Mouse (Mus musculus) intestine, embryonic 14.5 days (tissue): ENCODE results near the gene Aldh1b1. TPM values are rescaled to one million over a fixed set of nuclear protein-coding genes. Genes with fewer than 3 reads are reported as not detected.

ENCODE experiments used
- ATAC-seq: fragments of 200-750 bp; cut with Nextera tagmentation; replicated peaks from 2 replicates; pipeline ENCODE4 v1.8.0; 2017; ENCODE audit warnings: low read depth, moderate number of reproducible peaks, moderate TSS enrichment, moderate library complexity; ENCODE audit not compliant: low FRiP score, low TSS enrichment
- DNase-seq: peaks from one replicate; pipeline ENCODE4 v3.0.0-alpha.2; 2018; ENCODE audit warnings: low spot score
- H3K27ac ChIP-seq: fragments of 300-500 bp; sonication (generic); 2 replicates; pipeline ENCODE4 v1.5.1; 2014; ENCODE audit warnings: low read depth, mild to moderate bottlenecking, control low read depth
- H3K27me3 ChIP-seq: fragments of 300-500 bp; sonication (generic); replicated peaks from 2 replicates; pipeline ENCODE4 v1.6.1; 2014; ENCODE audit warnings: low read length, control low read depth; ENCODE audit not compliant: control insufficient read depth, insufficient read depth
- H3K36me3 ChIP-seq: fragments of 300-500 bp; sonication (generic); 2 replicates; pipeline ENCODE4 v1.6.1; 2014; ENCODE audit warnings: low read length, control low read depth; ENCODE audit not compliant: control insufficient read depth, insufficient read depth
- H3K4me1 ChIP-seq: fragments of 300-500 bp; sonication (generic); replicated peaks from 2 replicates; pipeline ENCODE4 v1.6.1; 2014; ENCODE audit warnings: low read length, control low read depth, mixed read lengths; ENCODE audit not compliant: control insufficient read depth, insufficient read depth
- H3K4me2 ChIP-seq: fragments of 300-500 bp; sonication (generic); 2 replicates; pipeline ENCODE4 v1.6.1; 2014; ENCODE audit warnings: low read length
- H3K4me3 ChIP-seq: fragments of 300-500 bp; sonication (generic); 2 replicates; pipeline ENCODE4 v1.5.1; 2014; ENCODE audit warnings: low read depth, low read length, control low read depth, mixed read lengths
- H3K9ac ChIP-seq: fragments of 300-500 bp; sonication (generic); 2 replicates; pipeline ENCODE4 v1.6.1; 2014; ENCODE audit warnings: mild to moderate bottlenecking, low read length
- H3K9me3 ChIP-seq: fragments of 300-500 bp; sonication (generic); 2 replicates; pipeline ENCODE4 v1.6.1; 2016; ENCODE audit warnings: low read length, control low read depth; ENCODE audit not compliant: control insufficient read depth
- WGBS: fragments of 180-500 bp; shearing (Covaris S2); extraction: QIAGEN DNeasy Blood & Tissue Kit; methylation state at CpG from one replicate; pipeline ENCODE4 v1.1.7; 2014; 5-methylcytosine and 5-hydroxymethylcytosine counted together
- polyA plus RNA-seq: library from polyadenylated mRNA; unstranded; fragments of >200 nt; fragmentation: Nextera tagmentation; extraction: Ambion mirVana; gene quantifications from 2 replicates; pipeline ENCODE4 v1.2.1, GENCODE M21; 2014

Aldh1b1 gene
- polyA plus RNA-seq, 1 experiment from 2014 or later: 115 TPM

DNA sequence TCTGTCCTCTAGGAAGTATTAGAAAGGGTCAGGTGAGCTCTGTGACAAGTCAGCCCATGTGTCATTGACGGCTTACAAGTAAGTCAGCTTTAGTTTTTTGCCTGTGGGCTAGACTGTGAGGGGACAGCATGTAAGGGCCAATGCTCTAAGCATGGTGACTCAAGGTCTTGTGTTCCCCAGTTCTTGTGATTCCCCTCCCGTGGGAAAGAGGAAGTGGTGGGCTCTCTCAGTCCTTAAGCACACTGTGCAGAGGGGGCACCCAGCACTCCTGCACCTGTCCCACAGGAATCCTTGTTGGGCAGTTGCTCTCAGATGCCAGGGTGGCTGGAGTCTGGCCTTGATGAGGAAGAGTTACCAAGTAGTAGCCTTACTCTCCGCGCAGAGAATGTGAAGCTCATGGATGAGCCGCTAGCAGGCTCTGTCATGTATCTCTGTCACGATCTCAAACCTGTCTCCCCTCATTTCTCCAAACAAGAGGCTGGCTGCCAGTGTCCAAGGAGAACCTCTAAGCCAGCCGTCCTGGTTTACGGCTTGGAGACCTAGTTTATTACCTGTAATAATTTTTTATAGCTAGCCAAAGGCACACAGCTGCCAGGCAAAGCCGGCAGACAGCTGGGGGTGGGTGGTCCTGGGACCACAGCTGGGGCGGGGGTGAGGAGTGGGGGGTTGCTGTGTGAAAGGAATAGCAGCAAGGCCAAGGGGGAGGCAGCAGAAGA lies 49.4 kb downstream of the Aldh1b1 start, which contains the start of gene Stra6l:
Gene Stra6l (plus strand): TSS at position 556 of the 716 bp plus-strand sequence.
- WGBS: 27% methylated on average over 10 of the region's 10 CpGs
- Histone ChIP-seq H3K4me2 (peak within 1 kb of the TSS; percentile 30), H3K4me1 (peaks cover 5% of the 10 kb centered on the region), H3K9ac (0 out of 2 replicates have a peak within 1 kb of the TSS, but pooled peaks have one; percentile 2), H3K27me3 (no peaks in the 10 kb centered on the region), H3K4me3 (peak within 1 kb of the TSS; percentile 13; the same call in 1 of the 2 replicates), H3K36me3 (no peaks in the 10 kb centered on the region), H3K9me3 (no peaks in the 10 kb centered on the region), H3K27ac (peak within 1 kb of the TSS; percentile 51)
- peak; percentile 80 for ATAC-seq
- no peak for DNase-seq

DNA sequence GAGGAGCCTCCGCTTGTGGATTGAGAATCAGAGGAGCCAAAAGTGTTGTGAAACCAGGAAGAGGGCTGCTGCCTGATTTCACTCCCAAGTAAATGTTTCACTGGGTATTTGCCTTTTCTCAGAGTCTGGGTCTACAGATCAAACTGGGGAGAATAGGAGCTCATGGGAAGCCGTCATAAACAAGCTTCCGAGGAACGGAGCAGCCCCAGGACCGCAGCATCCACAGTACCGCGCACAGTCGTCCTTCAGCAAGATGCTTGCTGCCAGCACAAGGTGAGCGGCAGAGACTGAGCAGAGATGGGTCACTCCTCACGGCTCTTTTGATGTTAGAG lies 50.0 kb downstream of the Aldh1b1 start:
- DNase-seq: peak; percentile 79
- Histone ChIP-seq H3K4me3 (peak overlapping the region; percentile 13; the same call in 1 of the 2 replicates), H3K9ac (0 out of 2 replicates have a peak overlapping the region, but pooled peaks have one; percentile 2), H3K4me1 (peaks cover 10% of the 10 kb centered on the region), H3K27ac (peak overlapping the region; percentile 51), H3K27me3 (no peaks in the 10 kb centered on the region), H3K4me2 (peak overlapping the region; percentile 30), H3K36me3 (no peaks in the 10 kb centered on the region), H3K9me3 (no peaks in the 10 kb centered on the region)
- WGBS: 31% methylated on average over 10 of the region's 10 CpGs
- ATAC-seq: peak; percentile 37; the same call in 1 of the 2 replicates

DNA sequence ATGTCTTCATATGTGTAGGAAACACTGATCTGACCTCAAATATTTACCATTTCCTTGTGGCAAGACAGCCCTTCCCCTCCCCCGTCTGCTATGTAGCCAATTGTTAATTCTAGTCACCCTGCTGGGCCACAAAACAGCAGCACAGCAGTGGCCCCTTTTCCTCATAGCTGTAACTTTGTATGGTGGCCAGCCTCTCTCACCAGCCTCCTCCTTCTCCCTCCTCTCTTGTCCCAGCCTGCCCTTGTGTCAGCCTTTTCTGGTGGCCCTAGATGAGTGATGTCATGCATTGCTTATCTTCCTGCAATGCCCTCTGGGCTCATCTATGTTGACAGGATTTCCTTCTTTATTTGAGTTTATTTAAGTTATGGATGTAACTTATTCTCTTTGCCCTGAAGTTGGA lies 50.6 kb downstream of the Aldh1b1 start:
- H3K9ac ChIP-seq: no peak overlapping the region
- ATAC-seq (no peak), DNase-seq (no peak)
- H3K27ac ChIP-seq: peak overlapping the region; percentile 51; the same call in 1 of the 2 replicates
- H3K4me3 ChIP-seq: no peak overlapping the region
- H3K36me3 ChIP-seq: no peaks in the 10 kb centered on the region
- H3K27me3 ChIP-seq: no peaks in the 10 kb centered on the region
- 63% methylated on average over 1 of the region's 1 CpGs for WGBS
- H3K4me2 ChIP-seq: peak overlapping the region; percentile 30
- H3K4me1 ChIP-seq: peaks cover 16% of the 10 kb centered on the region
- no peaks in the 10 kb centered on the region for H3K9me3 ChIP-seq

DNA sequence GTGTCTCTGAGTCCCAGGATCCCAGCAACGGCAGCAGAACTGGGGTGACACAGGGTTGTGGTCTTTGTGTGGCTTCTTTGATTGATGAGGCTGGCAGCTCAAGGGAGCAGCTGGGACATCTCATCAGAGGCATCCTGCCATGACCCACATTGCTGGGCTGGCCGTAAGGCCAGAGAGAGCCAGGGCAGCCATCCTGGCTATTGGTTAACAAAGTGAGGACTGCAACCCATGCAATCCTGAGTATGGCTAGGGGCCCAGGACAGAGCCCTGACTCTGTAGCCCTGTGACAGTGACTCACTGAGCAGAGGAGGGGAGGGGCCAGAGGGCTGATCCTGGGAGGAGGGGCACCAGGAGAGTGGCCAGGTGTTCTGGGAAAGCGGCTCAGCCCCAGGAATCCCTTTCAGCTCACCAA lies 52.8 kb downstream of the Aldh1b1 start:
- Histone ChIP-seq H3K27ac (no peak overlapping the region), H3K9me3 (no peaks in the 10 kb centered on the region), H3K27me3 (no peaks in the 10 kb centered on the region), H3K9ac (no peak overlapping the region), H3K4me2 (no peak overlapping the region), H3K4me1 (peaks cover 16% of the 10 kb centered on the region), H3K36me3 (no peaks in the 10 kb centered on the region), H3K4me3 (no peak overlapping the region)
- 25% methylated on average over 3 of the region's 3 CpGs for WGBS
- 0 out of 2 replicates have a peak, but pooled peaks have one; percentile 28 for ATAC-seq
- DNase-seq: no peak

DNA sequence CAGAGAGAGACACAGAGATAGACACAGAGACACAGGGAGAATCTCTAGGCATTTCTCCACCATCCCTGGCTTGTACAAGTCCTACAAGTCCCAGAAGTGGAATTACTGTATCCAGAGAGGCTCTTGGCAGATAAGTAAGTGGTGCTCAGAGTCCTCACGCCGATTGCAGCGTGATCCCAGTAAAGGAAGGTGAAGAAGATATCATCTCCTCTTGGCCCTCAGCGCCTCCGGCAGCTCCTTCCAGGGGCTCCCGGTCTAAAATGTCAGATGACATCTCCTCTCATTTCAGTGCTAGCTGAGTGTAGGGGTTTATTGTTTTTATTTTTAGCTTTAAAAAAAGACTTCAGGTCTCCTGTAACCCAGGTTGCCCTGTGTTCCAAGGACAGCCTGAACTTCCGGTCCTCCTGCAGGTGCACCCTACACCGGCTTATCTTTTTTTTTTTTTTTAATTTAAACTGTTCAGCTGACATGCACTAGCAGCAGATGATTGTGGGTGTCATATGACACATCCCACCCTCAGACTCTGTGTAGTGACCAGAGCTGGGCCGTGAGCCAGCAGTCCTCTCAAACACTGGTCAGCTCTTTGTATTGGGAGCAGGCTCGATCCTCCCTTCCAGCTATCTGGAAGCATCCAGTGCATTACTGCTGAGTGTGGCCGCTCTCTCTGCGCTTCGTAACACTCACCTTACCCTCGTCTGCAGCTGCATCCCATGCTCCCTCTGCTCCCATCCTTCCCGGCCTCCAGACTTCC lies 54.8 kb downstream of the Aldh1b1 start:
- Histone ChIP-seq H3K27me3 (no peaks in the 10 kb centered on the region), H3K9me3 (no peaks in the 10 kb centered on the region), H3K4me3 (no peak overlapping the region), H3K4me2 (no peak overlapping the region), H3K36me3 (no peaks in the 10 kb centered on the region), H3K9ac (no peak overlapping the region), H3K27ac (no peak overlapping the region), H3K4me1 (peaks cover 16% of the 10 kb centered on the region)
- ATAC-seq (no peak), DNase-seq (no peak)
- WGBS: 63% methylated on average over 15 of the region's 15 CpGs

Other genes starting within 250 kb of the Aldh1b1 start
- gene Igfbpl1, start 27.9 kb downstream of the Aldh1b1 start, polyA plus RNA-seq: 0.67 and 1.3 TPM in 2 replicates
- gene Stra6l, start 49.6 kb downstream of the Aldh1b1 start, polyA plus RNA-seq: 6.9 and 8.7 TPM in 2 replicates
- 0.04 TPM in 1 of 2 replicates, not detected in the other for gene Ccdc180, start 91.3 kb downstream of the Aldh1b1 start, polyA plus RNA-seq
- 16.5 and 20.2 TPM in 2 replicates for gene Tdrd7, start 166.3 kb downstream of the Aldh1b1 start, polyA plus RNA-seq
- 2.5 TPM in 2 replicates for gene Tmod1, start 239.9 kb downstream of the Aldh1b1 start, polyA plus RNA-seq